Mouse (Mus musculus) thymus, postnatal 10 days (tissue): ENCODE measurements around the gene Bcl2l11.

ENCODE experiments used
- DNase-seq, 2 experiments: peaks; one replicate each; pipeline ENCODE4 v3.0.0; 2021; ENCODE audit warnings: low spot score in 2 of 2

Bcl2l11 gene

GRCm38 (mm10) chr2:128211022-128211880 is 85.4 kb downstream of the Bcl2l11 start:
- no peak for DNase-seq

- DNase-seq = no peak
Measured at GRCm38 (mm10) chr2:128211881-128212209, 86.0 kb downstream of the Bcl2l11 start.
